Mouse (Mus musculus): ENCODE data around the gene 1700037H04Rik. TPM values are rescaled to one million over a fixed set of nuclear protein-coding genes. Genes with fewer than 3 reads are reported as not detected.

1700037H04Rik gene
- polyA plus RNA-seq, 1 experiment from 2014 or later: 138 TPM

DNA sequence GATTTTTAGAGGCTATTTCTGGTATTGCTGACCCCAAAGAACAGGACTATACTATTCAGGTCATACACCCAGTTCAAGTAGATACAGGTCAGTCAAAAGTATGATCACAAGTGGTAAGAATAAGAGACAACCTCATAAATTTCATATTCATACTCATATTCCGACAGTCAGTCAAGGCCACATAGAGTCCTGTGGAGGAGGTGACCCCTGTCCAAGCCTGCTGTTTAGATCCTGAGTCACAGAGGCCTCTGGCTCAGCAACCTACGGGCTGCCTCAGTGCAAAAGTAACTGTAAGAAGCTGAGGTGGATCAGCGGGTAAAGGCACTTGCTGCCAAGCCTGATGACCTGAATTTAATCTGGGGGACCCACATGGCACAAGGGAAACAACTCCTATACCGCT, 5.8 kb downstream of the 1700037H04Rik start:
- ATAC-seq: no peak
- H3K9me3 ChIP-seq (ENCODE audit: control insufficient read depth, low read length): no peaks in the 10 kb centered on the region
- H3K9ac ChIP-seq (ENCODE audit: low read depth, low read length): no peak overlapping the region
- no peak overlapping the region for H3K27ac ChIP-seq (ENCODE audit: low read length)
- WGBS: 94% methylated on average over 4 of the region's 4 CpGs
- H3K27me3 ChIP-seq (replicated peaks; ENCODE audit: control insufficient read depth, insufficient read depth, low read length): no peaks in the 10 kb centered on the region
- H3K4me2 ChIP-seq (ENCODE audit: low read depth, low read length): no peak overlapping the region
- peaks cover 8% of the 10 kb centered on the region for H3K4me1 ChIP-seq (ENCODE audit: control insufficient read depth, insufficient read depth, low read length)
- peaks cover 2% of the 10 kb centered on the region; the same call in 1 of the 2 replicates for H3K36me3 ChIP-seq (ENCODE audit: control insufficient read depth, insufficient read depth, low read length)
- no peak overlapping the region for H3K4me3 ChIP-seq (ENCODE audit: low read length)

- peak; percentile 52; the same call in 1 of the 2 replicates for ATAC-seq
- H3K4me1 ChIP-seq (ENCODE audit: control insufficient read depth, insufficient read depth, low read length): 0 out of 2 replicates have a peak, but pooled peaks cover 2% of the 10 kb centered on the region
- H3K27me3 ChIP-seq (replicated peaks; ENCODE audit: control insufficient read depth, insufficient read depth, low read length): no peaks in the 10 kb centered on the region
- H3K9ac ChIP-seq (ENCODE audit: low read depth, low read length): no peak overlapping the region
- H3K4me3 ChIP-seq (ENCODE audit: low read length): no peak overlapping the region
- WGBS: 78% methylated on average over 7 of the region's 7 CpGs
- H3K4me2 ChIP-seq (ENCODE audit: low read depth, low read length): no peak overlapping the region
- H3K9me3 ChIP-seq (ENCODE audit: control insufficient read depth, low read length): no peaks in the 10 kb centered on the region
- no peak overlapping the region for H3K27ac ChIP-seq (ENCODE audit: low read length)
- peaks cover 2% of the 10 kb centered on the region; the same call in 1 of the 2 replicates for H3K36me3 ChIP-seq (ENCODE audit: control insufficient read depth, insufficient read depth, low read length)
These were observed 7.6 kb downstream of the 1700037H04Rik start for GRCm38 (mm10) chr2:131152166-131152730.

GRCm38 (mm10) chr2:131149254-131149578, 10.7 kb downstream of the 1700037H04Rik start:
- no peak for ATAC-seq
- Histone ChIP-seq H3K4me3 (ENCODE audit: low read length) (no peak overlapping the region), H3K4me1 (ENCODE audit: control insufficient read depth, insufficient read depth, low read length) (0 out of 2 replicates have a peak, but pooled peaks cover 2% of the 10 kb centered on the region), H3K27me3 (replicated peaks; ENCODE audit: control insufficient read depth, insufficient read depth, low read length) (no peaks in the 10 kb centered on the region), H3K27ac (ENCODE audit: low read length) (no peak overlapping the region), H3K9me3 (ENCODE audit: control insufficient read depth, low read length) (no peaks in the 10 kb centered on the region), H3K9ac (ENCODE audit: low read depth, low read length) (no peak overlapping the region), H3K4me2 (ENCODE audit: low read depth, low read length) (no peak overlapping the region), H3K36me3 (ENCODE audit: control insufficient read depth, insufficient read depth, low read length) (peaks cover 14% of the 10 kb centered on the region; the same call in 1 of the 2 replicates)
- WGBS: 87% methylated on average over 3 of the region's 3 CpGs

DNA sequence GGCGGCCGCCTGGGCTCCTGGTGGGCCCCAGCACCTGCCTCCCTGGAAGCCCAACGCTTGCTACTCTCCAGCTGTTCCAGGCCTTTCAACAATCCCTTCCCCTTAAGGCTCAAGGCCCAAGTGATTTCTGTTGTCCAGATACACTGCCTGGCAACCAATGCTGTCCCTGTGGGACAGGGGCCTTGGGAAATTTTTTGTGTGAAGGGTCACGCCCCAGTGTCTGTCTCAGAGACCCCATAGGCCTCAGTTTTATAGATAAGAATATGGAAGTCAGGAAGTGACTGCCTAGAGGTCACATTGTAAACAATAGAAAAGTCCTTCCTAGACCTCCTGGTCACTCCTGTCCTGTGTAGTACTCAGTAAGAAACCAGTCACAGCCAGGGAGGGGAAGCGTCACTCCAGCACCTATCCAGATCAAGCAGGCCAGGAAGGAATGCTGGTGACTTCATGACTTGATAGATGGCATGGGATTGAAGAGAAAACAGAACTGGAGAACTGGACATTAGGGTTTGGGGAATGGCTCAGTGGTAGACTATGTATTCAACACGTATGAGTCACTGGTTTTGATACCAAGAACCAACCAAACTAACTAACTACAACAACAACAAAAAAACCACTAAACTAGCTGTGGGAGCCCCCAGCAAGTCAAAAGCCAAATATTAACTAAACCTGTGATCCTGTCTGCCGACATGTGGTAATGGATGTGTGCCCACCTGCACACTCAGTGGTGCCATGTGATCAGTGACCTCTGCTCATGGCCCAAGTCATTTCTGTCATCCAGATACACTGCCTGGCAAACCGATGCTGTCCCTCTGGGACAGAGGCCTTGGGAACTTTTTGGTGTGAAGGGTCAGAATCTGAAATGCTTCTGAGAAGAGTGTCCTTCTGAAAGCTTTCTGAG, 11.3 kb downstream of the 1700037H04Rik start:
- 82% methylated on average over 8 of the region's 8 CpGs for WGBS
- no peak overlapping the region for H3K4me3 ChIP-seq (ENCODE audit: low read length)
- H3K9ac ChIP-seq (ENCODE audit: low read depth, low read length): no peak overlapping the region
- H3K27me3 ChIP-seq (replicated peaks; ENCODE audit: control insufficient read depth, insufficient read depth, low read length): no peaks in the 10 kb centered on the region
- no peaks in the 10 kb centered on the region for H3K9me3 ChIP-seq (ENCODE audit: control insufficient read depth, low read length)
- peaks cover 14% of the 10 kb centered on the region; the same call in 1 of the 2 replicates for H3K36me3 ChIP-seq (ENCODE audit: control insufficient read depth, insufficient read depth, low read length)
- H3K4me2 ChIP-seq (ENCODE audit: low read depth, low read length): no peak overlapping the region
- no peak overlapping the region for H3K27ac ChIP-seq (ENCODE audit: low read length)
- no peak for ATAC-seq
- 0 out of 2 replicates have a peak, but pooled peaks cover 2% of the 10 kb centered on the region for H3K4me1 ChIP-seq (ENCODE audit: control insufficient read depth, insufficient read depth, low read length)

GRCm38 (mm10) chr2:131147043-131147365, 12.9 kb downstream of the 1700037H04Rik start:
- Histone ChIP-seq H3K4me2 (ENCODE audit: low read depth, low read length) (no peak overlapping the region), H3K4me3 (ENCODE audit: low read length) (no peak overlapping the region), H3K4me1 (ENCODE audit: control insufficient read depth, insufficient read depth, low read length) (peaks cover 7% of the 10 kb centered on the region), H3K27ac (ENCODE audit: low read length) (no peak overlapping the region), H3K9me3 (ENCODE audit: control insufficient read depth, low read length) (no peaks in the 10 kb centered on the region), H3K9ac (ENCODE audit: low read depth, low read length) (no peak overlapping the region), H3K27me3 (replicated peaks; ENCODE audit: control insufficient read depth, insufficient read depth, low read length) (no peaks in the 10 kb centered on the region), H3K36me3 (ENCODE audit: control insufficient read depth, insufficient read depth, low read length) (peaks cover 20% of the 10 kb centered on the region; the same call in 1 of the 2 replicates)
- ATAC-seq: no peak
- WGBS: 88% methylated on average over 8 of the region's 8 CpGs

GRCm38 (mm10) chr2:131146193-131147042, 13.5 kb downstream of the 1700037H04Rik start:
- Histone ChIP-seq H3K4me1 (ENCODE audit: control insufficient read depth, insufficient read depth, low read length) (peaks cover 7% of the 10 kb centered on the region), H3K9ac (ENCODE audit: low read depth, low read length) (no peak overlapping the region), H3K9me3 (ENCODE audit: control insufficient read depth, low read length) (no peaks in the 10 kb centered on the region), H3K27me3 (replicated peaks; ENCODE audit: control insufficient read depth, insufficient read depth, low read length) (no peaks in the 10 kb centered on the region), H3K36me3 (ENCODE audit: control insufficient read depth, insufficient read depth, low read length) (peaks cover 20% of the 10 kb centered on the region; the same call in 1 of the 2 replicates), H3K27ac (ENCODE audit: low read length) (no peak overlapping the region), H3K4me3 (ENCODE audit: low read length) (no peak overlapping the region), H3K4me2 (ENCODE audit: low read depth, low read length) (no peak overlapping the region)
- ATAC-seq: no peak
- WGBS: 86% methylated on average over 21 of the region's 21 CpGs

- Histone ChIP-seq H3K36me3 (ENCODE audit: control insufficient read depth, insufficient read depth, low read length) (peaks cover 17% of the 10 kb centered on the region; the same call in 1 of the 2 replicates), H3K27ac (ENCODE audit: low read length) (no peak overlapping the region), H3K4me2 (ENCODE audit: low read depth, low read length) (no peak overlapping the region), H3K4me1 (ENCODE audit: control insufficient read depth, insufficient read depth, low read length) (peaks cover 7% of the 10 kb centered on the region), H3K9ac (ENCODE audit: low read depth, low read length) (no peak overlapping the region), H3K27me3 (replicated peaks; ENCODE audit: control insufficient read depth, insufficient read depth, low read length) (no peaks in the 10 kb centered on the region), H3K9me3 (ENCODE audit: control insufficient read depth, low read length) (no peaks in the 10 kb centered on the region), H3K4me3 (ENCODE audit: low read length) (no peak overlapping the region)
- WGBS: 85% methylated on average over 2 of the region's 2 CpGs
- ATAC-seq: no peak
These were observed 14.3 kb downstream of the 1700037H04Rik start for GRCm38 (mm10) chr2:131145536-131145935.

GRCm38 (mm10) chr2:131145121-131145520, 14.8 kb downstream of the 1700037H04Rik start:
- H3K27ac ChIP-seq (ENCODE audit: low read length): no peak overlapping the region
- WGBS: 55% methylated on average over 13 of the region's 13 CpGs
- H3K4me3 ChIP-seq (ENCODE audit: low read length): no peak overlapping the region
- peaks cover 7% of the 10 kb centered on the region for H3K4me1 ChIP-seq (ENCODE audit: control insufficient read depth, insufficient read depth, low read length)
- ATAC-seq: no peak
- H3K9ac ChIP-seq (ENCODE audit: low read depth, low read length): no peak overlapping the region
- no peak overlapping the region for H3K4me2 ChIP-seq (ENCODE audit: low read depth, low read length)
- no peaks in the 10 kb centered on the region for H3K27me3 ChIP-seq (replicated peaks; ENCODE audit: control insufficient read depth, insufficient read depth, low read length)
- H3K36me3 ChIP-seq (ENCODE audit: control insufficient read depth, insufficient read depth, low read length): peaks cover 17% of the 10 kb centered on the region; the same call in 1 of the 2 replicates
- H3K9me3 ChIP-seq (ENCODE audit: control insufficient read depth, low read length): no peaks in the 10 kb centered on the region
